Comparison of ENCODE assay signal across 12 mouse cellular contexts in the genomic region with DNA sequence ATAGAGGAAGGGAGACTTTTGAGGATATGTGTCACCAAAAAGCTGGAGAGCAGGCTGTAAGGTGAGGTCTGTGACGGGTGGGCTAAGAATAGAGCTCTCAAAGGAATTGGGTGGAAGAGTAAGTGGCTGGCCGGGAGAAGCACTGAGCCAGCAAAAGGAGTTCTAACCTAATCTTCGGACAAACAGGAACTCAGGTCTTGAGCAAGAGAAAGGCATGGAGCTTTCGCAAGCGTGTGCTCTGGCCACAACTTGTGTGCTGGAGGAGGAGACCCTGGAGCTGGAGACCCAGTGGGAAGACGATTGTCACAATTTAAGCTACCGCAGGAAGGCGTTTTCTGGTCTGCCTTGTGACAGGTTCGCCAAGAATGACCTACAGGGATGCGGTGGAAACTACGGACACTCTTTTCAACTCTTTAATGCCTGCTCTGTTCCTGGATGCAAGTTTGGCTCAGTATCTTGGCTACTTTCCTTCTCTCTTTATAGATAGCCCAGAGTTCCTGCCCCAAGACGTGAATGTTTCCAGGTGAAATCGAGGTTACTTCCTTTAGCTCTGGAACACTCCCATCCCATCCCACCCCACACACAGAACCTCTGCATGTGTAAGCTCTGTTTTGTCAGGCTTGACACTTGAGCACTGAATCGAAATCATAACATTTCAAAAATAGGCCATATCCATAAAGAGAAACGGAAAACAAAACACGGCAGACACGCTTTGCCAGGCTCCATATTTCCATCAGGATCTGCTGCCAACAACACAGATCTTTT.
DNase-seq lines count a peak whose midpoint lies in the region; ATAC-seq and TF ChIP-seq lines count a peak whose summit lies in the region.
"Had no signal": no experiment of that assay in that cellular context is flagged by ENCODE, and none has a peak within 500 bp of the region (broad histone marks: within the 10 kb centered on the region; RNA-seq: fewer than 3 reads in every experiment).

No protein-coding gene starts in this region.

- H3K4me1 ChIP-seq in kidney, adult 2 months (ENCODE audit: control insufficient read depth, insufficient read depth, low read length) = peaks cover 3% of the 10 kb centered on the region; the same call in 1 of the 2 replicates
- peaks cover 3% of the 10 kb centered on the region; the same call in 1 of the 2 replicates for H3K4me1 ChIP-seq in kidney, embryonic 16.5 days (ENCODE audit: insufficient read depth, low read length)
- H3K4me1 ChIP-seq in embryonic facial prominence, embryonic 14.5 days (ENCODE audit: control insufficient read depth, insufficient read depth, low read length) = peaks cover 16% of the 10 kb centered on the region
- H3K4me1 ChIP-seq in limb, embryonic 15.5 days = peaks cover 12% of the 10 kb centered on the region
- H3K4me1 ChIP-seq: hindbrain, embryonic 15.5 days; midbrain, embryonic 15.5 days had no signal

- H3K9ac ChIP-seq in kidney, embryonic 16.5 days (replicated peaks; ENCODE audit: low read length) = no peak overlapping the region
- H3K9ac ChIP-seq in embryonic facial prominence, embryonic 14.5 days (ENCODE audit: low read depth, low read length) = no peak overlapping the region
- no peak overlapping the region for H3K9ac ChIP-seq in limb, embryonic 15.5 days
- H3K9ac ChIP-seq: hindbrain, embryonic 15.5 days; midbrain, embryonic 15.5 days had no signal

- H3K9me3 ChIP-seq in kidney, embryonic 16.5 days (ENCODE audit: low read length) = no peaks in the 10 kb centered on the region
- H3K9me3 ChIP-seq in embryonic facial prominence, embryonic 14.5 days (ENCODE audit: control insufficient read depth, low read length) = no peaks in the 10 kb centered on the region
- no peaks in the 10 kb centered on the region for H3K9me3 ChIP-seq in limb, embryonic 15.5 days
- H3K9me3 ChIP-seq: hindbrain, embryonic 15.5 days; midbrain, embryonic 15.5 days had no signal

- no peaks in the 10 kb centered on the region for H3K27me3 ChIP-seq in kidney, adult 2 months (replicated peaks; ENCODE audit: control insufficient read depth, insufficient read depth, low read length)
- 0 out of 2 replicates have a peak, but pooled peaks cover 2% of the 10 kb centered on the region for H3K27me3 ChIP-seq in kidney, embryonic 16.5 days (ENCODE audit: insufficient read depth, low read length)
- H3K27me3 ChIP-seq in embryonic facial prominence, embryonic 14.5 days (replicated peaks; ENCODE audit: control insufficient read depth, insufficient read depth, low read length) = no peaks in the 10 kb centered on the region
- H3K27me3 ChIP-seq in limb, embryonic 15.5 days = no peaks in the 10 kb centered on the region
- H3K27me3 ChIP-seq: hindbrain, embryonic 15.5 days; midbrain, embryonic 15.5 days had no signal

- intact Hi-C loops in left cerebral cortex, postnatal 4 days (cut with DNase I) = loop anchor here (5.0 kb wide), 1 partner anchor 89 kb away; a partner anchor contains a TSS

- TF ChIP-seq CTCF in kidney, adult 2 months (conservative IDR thresholded peaks at IDR 0.05; ENCODE audit: insufficient read depth, insufficient read length, low read depth, low read length) = no peak

- peak; percentile 66 for DNase-seq in kidney, adult 2 months
- DNase-seq in embryonic facial prominence, embryonic 14.5 days (ENCODE audit: low spot score) = peak; percentile 66
- no peak for DNase-seq in ovary, postnatal 14 days (ENCODE audit: low spot score)
- no peak for DNase-seq in left cerebral cortex, postnatal 4 days
- DNase-seq: thymus, adult 2 months had no signal

- no peak for ATAC-seq in kidney, embryonic 16.5 days (ENCODE audit: low FRiP score, low TSS enrichment)
- ATAC-seq in embryonic facial prominence, embryonic 14.5 days (ENCODE audit: low read depth) = peak; percentile 35; the same call in 1 of the 2 replicates
- no peak for ATAC-seq in limb, embryonic 15.5 days (ENCODE audit: insufficient number of reproducible peaks, low FRiP score, low TSS enrichment, low read depth)
- ATAC-seq in monocyte, adult 5-6 weeks (replicated peaks; ENCODE audit: insufficient number of reproducible peaks, low FRiP score, low TSS enrichment, poor library complexity, severe bottlenecking) = peak; percentile 72
- ATAC-seq: midbrain, embryonic 15.5 days had no signal

- no peak for TF ChIP-seq POLR2A in kidney, adult 2 months (IDR thresholded peaks at IDR 0.05; ENCODE audit: low read depth, low read length)

- peak overlapping the region; percentile 58 for H3K27ac ChIP-seq in kidney, adult 2 months (ENCODE audit: insufficient read depth, low read depth, low read length)
- H3K27ac ChIP-seq in kidney, embryonic 16.5 days (ENCODE audit: low read length) = no peak overlapping the region
- peak overlapping the region; percentile 70 for H3K27ac ChIP-seq in embryonic facial prominence, embryonic 14.5 days (replicated peaks; ENCODE audit: low read depth, low read length)
- peak overlapping the region; percentile 22; the same call in 1 of the 2 replicates for H3K27ac ChIP-seq in limb, embryonic 15.5 days
- H3K27ac ChIP-seq: hindbrain, embryonic 15.5 days; left cerebral cortex, adult 2 months; midbrain, embryonic 15.5 days had no signal

- 59% methylated on average over 17 of the region's 17 CpGs for WGBS in kidney, adult 2 months
- WGBS in kidney, embryonic 16.5 days = 76% methylated on average over 17 of the region's 17 CpGs
- 73% methylated on average over 17 of the region's 17 CpGs for WGBS in embryonic facial prominence, embryonic 14.5 days
- WGBS in limb, embryonic 15.5 days = 68% methylated on average over 17 of the region's 17 CpGs

- no peak overlapping the region for H3K4me2 ChIP-seq in kidney, embryonic 16.5 days (replicated peaks; ENCODE audit: low read depth, low read length)
- H3K4me2 ChIP-seq in embryonic facial prominence, embryonic 14.5 days (ENCODE audit: low read depth, low read length) = no peak overlapping the region
- H3K4me2 ChIP-seq in limb, embryonic 15.5 days = no peak overlapping the region
- H3K4me2 ChIP-seq: hindbrain, embryonic 15.5 days; midbrain, embryonic 15.5 days had no signal

- no peak overlapping the region for H3K4me3 ChIP-seq in kidney, adult 2 months (ENCODE audit: insufficient read depth, low read depth, low read length)
- no peak overlapping the region for H3K4me3 ChIP-seq in kidney, embryonic 16.5 days (ENCODE audit: low read length)
- H3K4me3 ChIP-seq in embryonic facial prominence, embryonic 14.5 days (ENCODE audit: low read depth, low read length) = no peak overlapping the region
- no peak overlapping the region for H3K4me3 ChIP-seq in limb, embryonic 15.5 days
- H3K4me3 ChIP-seq: erythroblast, embryonic 14.5 days; hindbrain, embryonic 15.5 days; left cerebral cortex, adult 2 months; midbrain, embryonic 15.5 days had no signal

- no peaks in the 10 kb centered on the region for H3K36me3 ChIP-seq in kidney, adult 2 months (ENCODE audit: control insufficient read depth, insufficient read depth, low read length)
- H3K36me3 ChIP-seq in kidney, embryonic 16.5 days (ENCODE audit: insufficient read depth, low read length) = no peaks in the 10 kb centered on the region
- H3K36me3 ChIP-seq in embryonic facial prominence, embryonic 14.5 days (ENCODE audit: control insufficient read depth, insufficient read depth, low read length) = no peaks in the 10 kb centered on the region
- no peaks in the 10 kb centered on the region for H3K36me3 ChIP-seq in limb, embryonic 15.5 days
- H3K36me3 ChIP-seq: hindbrain, embryonic 15.5 days; midbrain, embryonic 15.5 days had no signal

Comparison
In these comparisons a context has a peak if more than half of its experiments do, and no peak if none do; other contexts are left out.
1. DNase-seq: peak in kidney, adult 2 months (single experiment) and embryonic facial prominence, embryonic 14.5 days (single experiment); none in ovary, postnatal 14 days (single experiment) and left cerebral cortex, postnatal 4 days (single experiment).
2. ATAC-seq: peak in embryonic facial prominence, embryonic 14.5 days (single experiment) and monocyte, adult 5-6 weeks (single experiment); none in kidney, embryonic 16.5 days (single experiment) and limb, embryonic 15.5 days (single experiment).